Mouse (Mus musculus) forebrain, postnatal 0 days (tissue): Measurements from ENCODE around the gene Acan. TPM values are rescaled to one million over a fixed set of nuclear protein-coding genes. Genes with fewer than 3 reads are reported as not detected.
A peak's percentile ranks its signal among the peaks of the same experiment; 100 is the strongest.

Source experiments
- ATAC-seq: fragments of 200-750 bp; cut with Nextera tagmentation; 2 replicates; pipeline ENCODE4 v1.8.0; 2017; ENCODE audit warnings: mild to moderate bottlenecking, moderate library complexity
- DNase-seq: peaks from one replicate; pipeline ENCODE4 v3.0.0-alpha.2; 2015
- H3K27ac ChIP-seq: fragments of 300-500 bp; sonication (generic); 2 replicates; pipeline ENCODE4 v1.5.1; 2014; ENCODE audit warnings: low read depth, mild to moderate bottlenecking, antibody characterized with exemption, low read length, moderate library complexity, mixed read lengths
- H3K27me3 ChIP-seq: fragments of 300-500 bp; sonication (generic); 2 replicates; pipeline ENCODE4 v1.6.1; 2014; ENCODE audit warnings: mild to moderate bottlenecking, low read length, mixed read lengths; ENCODE audit not compliant: insufficient read depth
- H3K36me3 ChIP-seq: fragments of 300-500 bp; sonication (generic); 2 replicates; pipeline ENCODE4 v1.6.1; 2014; ENCODE audit warnings: mild to moderate bottlenecking, moderate library complexity; ENCODE audit not compliant: insufficient read depth
- H3K4me1 ChIP-seq: fragments of 300-500 bp; sonication (generic); 2 replicates; pipeline ENCODE4 v1.6.1; 2014; ENCODE audit warnings: antibody characterized with exemption; ENCODE audit not compliant: insufficient read depth
- H3K4me2 ChIP-seq: fragments of 300-500 bp; sonication (generic); 2 replicates; pipeline ENCODE4 v1.6.1; 2014; ENCODE audit warnings: low read depth, mild to moderate bottlenecking, moderate library complexity
- H3K4me3 ChIP-seq: fragments of 300-500 bp; sonication (generic); 2 replicates; pipeline ENCODE4 v1.5.1; 2014; ENCODE audit warnings: low read depth, low read length, mixed read lengths
- H3K9ac ChIP-seq: fragments of 300-500 bp; sonication (generic); 2 replicates; pipeline ENCODE4 v1.6.1; 2014; ENCODE audit warnings: mild to moderate bottlenecking
- H3K9me3 ChIP-seq: fragments of 300-500 bp; sonication (generic); 2 replicates; pipeline ENCODE4 v1.6.1; 2016; ENCODE audit warnings: low read length
- CTCF ChIP-seq: sonication (generic); IDR thresholded peaks from 2 replicates; pipeline ENCODE4 v1.5.1; 2016; ENCODE audit warnings: antibody characterized with exemption, control low read depth, low read depth
- WGBS: fragments of 180-500 bp; shearing (Covaris S2); extraction: QIAGEN DNeasy Blood & Tissue Kit; methylation state at CpG from one replicate; pipeline ENCODE4 v1.1.7; 2014; 5-methylcytosine and 5-hydroxymethylcytosine counted together
- polyA plus RNA-seq: library from polyadenylated mRNA; unstranded; fragments of >200 nt; fragmentation: Nextera tagmentation; extraction: Ambion mirVana; gene quantifications from 2 replicates; pipeline ENCODE4 v1.2.1, GENCODE M21; 2015
- total RNA-seq: library from RNA; depleted of rRNA; stranded (reverse); fragments of >200 nt; gene quantifications from 2 replicates; pipeline ENCODE4 v1.2.3, GENCODE M21; 2014

Gene Acan
- total and polyA plus RNA-seq, 2 experiments from 2014 or later: 0.50 to 5.0 TPM

GRCm38 (mm10) chr7:79052521-79053382 lies 531 bp upstream of the Acan start:
- Histone ChIP-seq H3K4me2 (peak overlapping the region; percentile 96), H3K36me3 (no peaks in the 10 kb centered on the region), H3K9ac (peak overlapping the region; percentile 45), H3K4me1 (0 out of 2 replicates have a peak, but pooled peaks cover 3% of the 10 kb centered on the region), H3K27me3 (peaks cover 28% of the 10 kb centered on the region), H3K27ac (no peak overlapping the region), H3K4me3 (peak overlapping the region; percentile 55), H3K9me3 (no peaks in the 10 kb centered on the region)
- ATAC-seq: peak; percentile 75
- peak; percentile 22 for DNase-seq
- TF ChIP-seq CTCF: no peak
- 1% methylated on average over 58 of the region's 66 CpGs for WGBS

- Histone ChIP-seq H3K27me3 (peaks cover 28% of the 10 kb centered on the region), H3K27ac (no peak overlapping the region), H3K4me2 (no peak overlapping the region), H3K4me3 (peak overlapping the region; percentile 5; the same call in 1 of the 2 replicates), H3K9ac (no peak overlapping the region), H3K36me3 (no peaks in the 10 kb centered on the region), H3K9me3 (no peaks in the 10 kb centered on the region), H3K4me1 (0 out of 2 replicates have a peak, but pooled peaks cover 3% of the 10 kb centered on the region)
- WGBS: 9% methylated on average over 13 of the region's 13 CpGs
- ATAC-seq: no peak
- DNase-seq: no peak
- TF ChIP-seq CTCF: no peak
Measured at GRCm38 (mm10) chr7:79054111-79054510, 828 bp downstream of the Acan start.

GRCm38 (mm10) chr7:79058546-79058945 lies 5.3 kb downstream of the Acan start:
- peak; percentile 18; the same call in 1 of the 2 replicates for TF ChIP-seq CTCF
- H3K4me3 ChIP-seq: no peak overlapping the region
- H3K27me3 ChIP-seq: peaks cover 18% of the 10 kb centered on the region
- H3K4me2 ChIP-seq: no peak overlapping the region
- no peaks in the 10 kb centered on the region for H3K9me3 ChIP-seq
- 33% methylated on average over 2 of the region's 2 CpGs for WGBS
- H3K4me1 ChIP-seq: no peaks in the 10 kb centered on the region
- H3K36me3 ChIP-seq: no peaks in the 10 kb centered on the region
- ATAC-seq: no peak
- H3K9ac ChIP-seq: no peak overlapping the region
- no peak for DNase-seq
- H3K27ac ChIP-seq: no peak overlapping the region

GRCm38 (mm10) chr7:79067466-79067865 lies 14.2 kb downstream of the Acan start:
- Histone ChIP-seq H3K4me2 (no peak overlapping the region), H3K4me3 (no peak overlapping the region), H3K9ac (no peak overlapping the region), H3K36me3 (no peaks in the 10 kb centered on the region), H3K4me1 (no peaks in the 10 kb centered on the region), H3K27me3 (no peaks in the 10 kb centered on the region), H3K27ac (no peak overlapping the region), H3K9me3 (no peaks in the 10 kb centered on the region)
- TF ChIP-seq CTCF: no peak
- 52% methylated on average over 7 of the region's 7 CpGs for WGBS
- no peak for DNase-seq
- no peak for ATAC-seq

GRCm38 (mm10) chr7:79068231-79068630 lies 14.9 kb downstream of the Acan start:
- Histone ChIP-seq H3K27me3 (no peaks in the 10 kb centered on the region), H3K9ac (no peak overlapping the region), H3K9me3 (no peaks in the 10 kb centered on the region), H3K4me1 (no peaks in the 10 kb centered on the region), H3K27ac (no peak overlapping the region), H3K36me3 (no peaks in the 10 kb centered on the region), H3K4me2 (no peak overlapping the region), H3K4me3 (no peak overlapping the region)
- TF ChIP-seq CTCF: no peak
- no peak for ATAC-seq
- 49% methylated on average over 4 of the region's 4 CpGs for WGBS
- no peak for DNase-seq

GRCm38 (mm10) chr7:79079212-79079611 lies 25.9 kb downstream of the Acan start:
- ATAC-seq: peak; percentile 50; the same call in 1 of the 2 replicates
- no peaks in the 10 kb centered on the region for H3K9me3 ChIP-seq
- H3K27ac ChIP-seq: no peak overlapping the region
- H3K4me3 ChIP-seq: no peak overlapping the region
- TF ChIP-seq CTCF: no peak
- H3K36me3 ChIP-seq: no peaks in the 10 kb centered on the region
- no peaks in the 10 kb centered on the region for H3K4me1 ChIP-seq
- no peak overlapping the region for H3K4me2 ChIP-seq
- peak; percentile 37 for DNase-seq
- no peak overlapping the region for H3K9ac ChIP-seq
- WGBS: 43% methylated on average over 3 of the region's 3 CpGs
- H3K27me3 ChIP-seq: no peaks in the 10 kb centered on the region
